Mouse (Mus musculus): ENCODE results near the gene Reps1.

DNA sequence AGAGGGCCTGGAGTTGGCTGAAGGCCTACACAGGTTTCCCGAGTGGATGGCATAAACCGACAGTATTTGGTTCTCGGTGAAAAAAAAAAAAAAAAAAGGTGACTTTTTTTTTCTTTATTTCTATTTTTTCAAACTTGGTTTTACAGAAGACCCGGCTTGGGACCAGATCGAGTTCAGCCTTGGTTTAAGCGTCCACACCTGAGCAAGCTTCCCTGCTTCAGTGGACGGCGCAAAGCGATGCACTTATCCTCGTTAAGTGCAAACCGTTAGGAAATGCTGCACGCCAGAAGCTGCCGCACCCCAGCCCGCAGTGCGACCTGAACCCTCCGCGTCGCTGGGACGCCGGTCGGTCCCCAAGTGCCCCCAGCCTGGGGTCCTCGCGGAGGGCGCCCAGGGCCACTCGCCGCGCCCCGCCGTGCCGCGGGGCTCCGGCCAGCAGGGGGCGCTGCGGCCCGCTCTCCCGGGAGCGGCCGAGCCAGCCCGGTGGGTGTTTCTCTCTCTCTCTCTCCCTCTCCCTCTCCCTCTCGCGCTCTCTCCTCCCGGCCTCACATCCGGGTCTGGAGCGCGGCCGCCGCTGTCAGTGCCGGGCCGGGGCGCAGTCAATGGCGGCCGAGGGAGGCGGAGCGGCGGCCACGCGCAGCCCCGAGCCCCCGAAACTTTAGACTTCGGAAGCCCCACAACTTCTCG, 509 bp upstream of the Reps1 start:
- TF ChIP-seq GATA1 (IDR thresholded peaks at IDR 0.05; ENCODE audit: low read length) (no peak), TAL1 (IDR thresholded peaks at IDR 0.05; ENCODE audit: low read length) (no peak)
